Mouse (Mus musculus) NIH3T3 (cell line): ENCODE data around the gene Rpn1.

Source experiments
- DNase-seq: peaks from one replicate; pipeline ENCODE4 v3.0.0-alpha.2; 2012; ENCODE audit warnings: low read depth

Rpn1 gene

GRCm38 (mm10) chr6:88065968-88066367 lies 18.3 kb upstream of the Rpn1 start:
- no peak for DNase-seq

GRCm38 (mm10) chr6:88067722-88068121 lies 16.6 kb upstream of the Rpn1 start:
- DNase-seq: no peak

DNA sequence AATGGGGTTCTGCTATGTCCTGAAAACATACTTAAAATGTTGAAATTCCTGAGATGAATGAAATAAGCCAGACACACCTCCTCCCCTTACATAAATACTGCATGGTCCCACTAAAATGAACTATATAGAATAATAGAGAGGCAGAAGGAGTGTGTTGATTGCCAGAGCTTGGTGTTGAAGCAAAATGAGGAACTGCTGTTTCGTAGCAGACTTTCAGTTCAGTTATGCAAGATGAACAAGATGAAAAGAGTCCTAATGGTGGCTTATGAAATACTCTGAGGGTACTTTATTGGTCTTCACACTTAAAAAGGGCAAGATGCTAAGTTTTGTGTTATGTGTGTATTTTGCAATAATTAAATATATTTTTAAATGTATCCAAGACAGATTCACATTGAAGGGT lies 15.5 kb upstream of the Rpn1 start:
- no peak for DNase-seq

DNA sequence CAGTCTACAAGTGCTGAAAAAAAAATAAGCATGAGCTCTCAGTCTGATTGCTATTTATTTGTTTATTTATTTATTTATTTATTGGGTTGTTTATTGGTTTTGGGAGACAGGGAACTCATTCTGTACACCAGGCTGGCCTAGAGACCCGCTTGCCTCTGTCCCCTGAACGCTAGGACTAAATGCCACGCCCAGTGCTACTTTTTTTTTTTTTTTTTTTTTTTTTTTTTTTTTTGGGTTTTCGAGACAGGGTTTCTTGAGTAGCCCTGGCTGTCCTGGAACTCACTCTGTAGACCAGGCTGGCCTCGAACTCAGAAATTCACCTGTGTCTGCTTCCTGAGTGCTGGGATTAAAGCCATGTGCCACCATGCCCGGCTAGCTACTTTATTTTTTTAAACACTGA lies 13.8 kb upstream of the Rpn1 start:
- no peak for DNase-seq

DNA sequence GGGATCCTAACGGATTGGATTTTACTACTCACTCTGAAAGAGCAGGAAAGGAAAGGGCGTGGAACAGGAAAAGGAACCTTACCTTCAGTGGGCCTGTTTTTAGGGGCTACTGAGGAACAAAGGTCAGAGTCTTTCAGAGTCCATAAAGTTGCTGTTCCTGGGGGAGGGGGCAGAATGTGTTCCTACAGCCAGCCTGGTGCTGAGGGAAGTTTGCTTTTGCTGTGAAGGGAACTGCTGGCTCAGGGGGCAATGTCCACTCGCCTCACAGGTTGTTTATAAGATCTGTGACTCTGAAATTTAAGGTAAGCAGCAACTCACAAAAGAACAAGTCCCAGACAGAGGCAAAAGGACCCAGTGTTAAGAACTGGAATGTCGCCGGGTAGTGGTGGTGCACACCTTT lies 13.1 kb upstream of the Rpn1 start:
- no peak for DNase-seq

- peak; percentile 96 for DNase-seq
These were observed 9.3 kb upstream of the Rpn1 start for GRCm38 (mm10) chr6:88074752-88075554.

DNA sequence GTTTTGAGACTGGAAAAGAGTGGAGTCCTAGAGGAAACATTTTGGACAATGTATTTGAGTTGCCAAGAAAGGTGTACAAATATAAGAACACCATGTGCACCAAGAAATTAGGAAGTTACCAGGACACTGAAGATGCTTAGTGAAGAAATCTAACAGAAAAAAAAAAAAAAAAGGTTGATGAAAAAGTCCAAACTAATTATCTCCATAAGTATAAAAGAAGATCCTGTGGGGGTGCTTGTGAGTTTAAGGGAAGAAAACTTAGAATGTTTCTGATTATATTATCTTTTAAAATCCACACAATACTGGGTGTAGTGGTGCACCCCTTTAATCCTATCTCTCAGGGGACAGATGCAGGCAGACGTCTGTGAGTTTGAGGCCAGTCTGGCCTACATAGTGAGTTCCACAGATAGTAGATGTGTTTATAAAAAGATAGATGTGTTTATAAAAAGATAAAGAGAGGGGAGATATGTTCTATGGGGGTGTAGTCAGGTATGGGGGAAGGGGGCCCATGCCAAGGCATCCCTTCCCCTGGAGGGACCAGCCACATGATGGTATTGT lies 8.2 kb upstream of the Rpn1 start:
- no peak for DNase-seq

- no peak for DNase-seq
These were observed 1.2 kb upstream of the Rpn1 start for GRCm38 (mm10) chr6:88083095-88083494.

DNA sequence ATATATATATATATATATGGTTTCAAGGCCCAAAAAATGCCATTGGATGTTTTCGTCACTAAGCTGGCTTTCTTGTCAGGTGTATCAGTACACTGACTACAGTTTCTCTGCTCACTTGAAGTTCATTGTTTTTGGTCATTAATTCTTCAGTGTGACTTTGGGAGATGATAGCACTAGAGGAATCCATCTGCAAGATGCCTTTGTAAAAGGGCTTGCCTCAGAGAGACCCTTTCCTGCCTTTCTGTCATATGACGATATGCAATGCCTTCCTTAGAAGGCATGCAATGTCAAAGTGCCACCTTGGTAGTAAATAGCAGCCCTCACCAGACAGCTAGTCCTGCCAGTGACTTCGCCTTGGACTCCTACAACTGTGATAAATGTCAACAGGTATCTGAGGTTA lies 610 bp upstream of the Rpn1 start:
- DNase-seq: no peak

GRCm38 (mm10) chr6:88088971-88089370 lies 4.7 kb downstream of the Rpn1 start:
- DNase-seq: no peak

DNA sequence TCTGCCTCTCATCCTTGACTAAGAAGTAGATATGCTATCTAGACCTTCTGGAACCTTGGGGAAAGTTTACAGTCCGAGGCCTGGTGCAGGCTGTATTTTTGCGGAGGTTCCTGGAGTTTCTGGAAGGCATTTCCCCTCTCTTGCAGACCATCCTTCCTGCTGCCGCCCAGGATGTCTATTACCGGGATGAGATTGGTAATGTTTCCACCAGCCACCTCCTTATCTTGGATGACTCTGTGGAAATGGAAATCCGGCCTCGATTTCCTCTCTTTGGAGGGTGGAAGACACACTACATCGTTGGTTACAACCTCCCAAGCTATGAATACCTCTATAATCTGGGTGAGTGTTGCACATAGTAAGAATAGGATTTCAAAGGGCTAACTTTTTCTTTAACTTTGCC lies 11.1 kb downstream of the Rpn1 start:
- no peak for DNase-seq

- no peak for DNase-seq
These were observed 17.8 kb downstream of the Rpn1 start for GRCm38 (mm10) chr6:88102096-88102495.

DNA sequence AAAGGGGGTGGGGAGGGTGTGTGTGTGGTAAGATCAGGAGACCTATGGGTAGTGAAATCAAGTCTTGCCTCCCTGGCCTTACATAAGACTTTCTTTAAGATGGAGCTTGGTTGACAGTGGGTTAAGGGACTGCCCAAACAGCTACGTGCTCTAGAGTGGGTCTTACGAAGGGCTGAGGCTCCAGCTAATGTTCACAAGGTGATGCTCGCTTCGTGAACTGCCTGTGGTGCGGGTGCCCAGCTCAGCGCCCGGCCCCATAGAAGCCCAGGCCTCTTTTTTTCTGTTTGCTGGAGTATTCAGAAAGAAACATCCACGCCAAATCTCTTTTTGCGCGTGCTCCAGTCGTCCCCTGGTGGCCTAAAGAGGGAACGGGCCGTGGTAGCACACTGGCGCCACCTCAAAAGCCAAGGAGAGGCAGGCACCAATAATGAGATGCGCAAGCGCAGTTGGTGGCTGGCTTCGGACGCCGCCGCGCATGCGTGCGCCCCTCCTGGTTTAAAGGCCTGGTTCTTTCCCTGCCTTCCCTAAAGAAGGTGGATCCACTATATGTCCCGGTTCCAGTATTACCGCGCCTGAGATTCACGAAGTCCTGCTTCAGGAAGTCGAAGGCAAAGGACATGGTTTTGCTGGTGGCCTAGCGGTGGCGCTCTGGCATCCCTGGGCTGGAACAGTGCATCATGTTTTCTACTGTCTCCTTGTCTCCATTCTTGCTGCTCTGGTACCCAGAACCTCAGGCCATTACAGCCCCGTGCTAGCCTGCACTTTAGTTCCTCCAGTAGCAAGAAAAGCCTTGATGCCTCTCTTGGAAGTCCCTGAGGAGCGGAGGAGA lies 21.7 kb downstream of the Rpn1 start:
- peak; percentile 27 for DNase-seq

- no peak for DNase-seq
These were observed 22.4 kb downstream of the Rpn1 start for GRCm38 (mm10) chr6:88106612-88107123.

DNA sequence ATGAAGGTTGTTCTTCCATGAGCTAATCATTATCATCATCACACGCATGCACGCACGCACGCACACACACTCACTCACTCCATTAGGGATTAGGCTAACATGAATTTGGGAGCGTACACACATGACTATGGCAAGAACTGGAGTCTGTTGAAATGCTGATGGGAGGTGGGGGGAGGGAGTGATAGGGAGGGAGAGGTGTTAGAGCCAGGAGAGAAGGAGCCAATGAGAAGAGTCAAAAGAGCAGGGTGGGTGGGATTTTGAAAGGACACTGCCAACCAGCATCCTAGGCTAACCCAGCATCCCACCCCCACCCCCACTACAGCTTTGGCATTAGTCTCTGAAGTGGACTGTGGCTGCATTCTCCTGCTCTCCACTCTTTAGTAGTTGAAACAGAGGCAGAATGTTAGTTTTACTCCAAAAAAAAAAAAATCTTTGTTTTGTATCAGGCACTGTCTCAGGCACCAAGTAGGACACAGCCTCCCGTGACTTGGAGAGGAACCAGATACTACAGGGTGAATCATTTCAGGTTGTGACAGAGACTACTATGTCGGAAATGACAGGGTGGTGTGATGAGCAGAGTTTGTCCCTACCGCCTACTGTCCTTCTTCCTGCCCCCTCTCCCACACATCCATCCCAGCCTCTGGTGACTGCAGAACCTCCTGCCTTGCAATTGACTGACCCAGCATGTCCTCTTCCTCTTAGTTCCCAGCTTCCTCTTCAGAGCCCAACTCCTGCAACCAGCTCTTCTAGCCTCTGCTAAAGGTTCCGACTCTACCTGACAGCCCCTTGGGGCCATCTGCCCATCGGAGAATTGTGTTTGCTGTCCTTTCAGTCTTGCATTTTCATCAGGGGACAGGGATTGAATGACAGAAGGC lies 23.6 kb downstream of the Rpn1 start:
- DNase-seq: peak; percentile 17

DNA sequence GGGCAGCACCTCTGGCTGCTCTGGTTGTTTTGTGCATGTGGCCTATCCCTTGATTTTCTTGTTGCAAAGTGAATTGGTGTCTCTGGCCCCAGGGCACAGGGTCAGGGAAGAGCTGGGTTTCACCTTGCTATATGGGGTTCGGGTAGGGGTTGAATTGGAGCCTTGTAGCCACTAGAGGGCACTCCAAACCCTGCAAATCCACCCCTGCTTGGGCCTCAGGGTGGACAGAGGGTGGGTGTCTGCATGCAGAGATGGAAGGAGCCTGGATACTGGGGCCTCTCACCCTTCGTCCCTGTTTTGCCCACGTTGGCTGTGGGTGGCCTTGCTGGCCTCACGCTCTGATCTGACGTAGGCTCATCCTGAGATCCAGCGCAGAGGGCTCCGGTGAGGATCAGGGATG lies 28.9 kb downstream of the Rpn1 start:
- peak; percentile 89 for DNase-seq

- DNase-seq: peak; percentile 55
These were observed 30.1 kb downstream of the Rpn1 start for GRCm38 (mm10) chr6:88114414-88114813.

DNA sequence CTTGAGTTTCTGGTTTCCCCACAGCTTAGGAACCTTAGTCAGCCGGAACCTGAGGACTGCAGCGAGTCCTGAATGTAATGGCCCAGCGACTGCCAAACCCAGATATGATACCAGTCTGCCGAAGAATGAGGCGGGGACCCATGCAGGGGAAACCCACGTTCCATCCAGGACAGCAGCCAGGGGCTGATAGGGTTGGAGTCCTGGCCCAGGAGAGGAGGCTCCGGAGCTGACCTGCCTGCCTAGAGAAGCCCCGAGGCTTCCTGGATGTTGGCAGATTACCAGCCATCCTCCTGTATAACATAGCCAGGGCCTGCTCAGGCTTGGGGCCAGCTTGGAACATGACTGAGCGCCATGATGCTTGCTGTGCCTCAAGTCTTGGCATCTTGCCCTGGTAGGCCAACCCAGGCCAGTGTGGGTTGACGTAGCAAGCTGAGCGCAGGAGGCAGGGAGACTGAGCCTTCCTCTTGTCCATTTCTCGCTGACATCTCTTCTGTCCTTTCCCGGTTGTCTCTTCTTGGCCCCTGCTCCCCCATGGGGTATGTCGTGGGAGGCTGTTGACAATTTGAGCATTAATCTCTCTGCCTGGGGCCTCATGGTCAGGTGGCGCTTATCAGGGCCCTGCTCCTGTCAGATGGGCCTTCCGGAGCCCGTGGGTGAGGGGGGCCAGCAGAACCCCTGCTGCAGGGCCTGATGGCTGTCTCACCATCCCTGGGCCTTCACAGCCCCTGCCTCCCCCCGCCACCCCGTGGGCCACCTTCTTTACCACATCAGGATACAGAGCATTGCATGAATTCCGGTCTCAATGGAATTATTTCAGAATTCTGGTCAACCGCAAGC lies 32.3 kb downstream of the Rpn1 start:
- peak; percentile 76 for DNase-seq

DNA sequence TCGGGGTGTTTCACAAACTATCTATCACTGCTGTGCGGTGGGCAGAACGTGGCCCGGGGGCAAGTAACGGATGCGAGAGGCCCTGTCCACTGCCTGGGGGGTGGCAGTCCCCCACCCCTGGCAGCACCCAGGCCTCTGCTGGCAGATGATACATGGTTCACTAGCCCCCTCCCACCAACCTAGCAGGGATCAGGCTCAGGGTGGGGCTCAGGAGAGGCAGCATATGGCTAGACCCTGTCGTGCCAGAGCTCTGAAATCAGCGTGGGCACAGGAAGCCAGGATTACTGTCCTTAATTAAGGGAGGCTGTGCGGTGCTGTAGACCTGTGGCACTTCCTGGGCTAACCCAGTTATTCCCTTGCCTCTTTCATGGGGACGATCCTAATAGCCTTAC lies 32.9 kb downstream of the Rpn1 start:
- DNase-seq: no peak

GRCm38 (mm10) chr6:88119309-88119708 lies 35.0 kb downstream of the Rpn1 start:
- peak; percentile 21 for DNase-seq

DNA sequence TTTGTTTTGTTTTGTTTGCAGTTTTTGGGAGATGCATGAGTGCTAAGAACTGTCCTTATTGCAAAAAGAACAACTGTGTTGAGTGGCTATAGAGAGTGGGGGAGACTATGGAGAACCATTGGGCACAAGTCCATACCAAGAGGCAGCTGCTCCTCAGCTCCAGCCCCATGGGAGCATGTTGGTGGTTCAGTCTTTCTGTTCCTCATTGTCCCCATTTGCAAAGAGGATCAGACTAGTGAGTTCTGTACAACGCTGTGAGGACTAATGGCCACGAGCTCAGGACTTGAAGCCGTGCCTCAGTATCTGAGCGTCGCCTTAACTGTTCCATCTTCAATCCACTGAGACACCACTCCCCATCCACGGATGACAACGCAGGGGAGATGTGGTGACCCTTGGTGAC lies 36.5 kb downstream of the Rpn1 start:
- no peak for DNase-seq
